Mouse (Mus musculus): ENCODE data around the gene Sucla2. TPM values are rescaled to one million over a fixed set of nuclear protein-coding genes. Genes with fewer than 3 reads are reported as not detected.
"Not testable (repeated sequence)": the region's sequence is repeated elsewhere in the genome, so short reads cannot be mapped to it uniquely, and the experiment has no call there.

Gene Sucla2
- polyA plus RNA-seq, 3 experiments from 2014 or later, result 68.3 to 99.9 (median 75.9) TPM

- ATAC-seq, result peak; percentile 84
Measured at GRCm38 (mm10) chr14:73509765-73510423, 15.2 kb upstream of the Sucla2 start, which contains the start of gene Med4. TSS of gene Med4 (plus strand) at chr14:73510025.

- no peak for ATAC-seq
Measured at GRCm38 (mm10) chr14:73524136-73524535, 983 bp upstream of the Sucla2 start.

GRCm38 (mm10) chr14:73528661-73529060, 3.5 kb downstream of the Sucla2 start:
- not testable (repeated sequence) for ATAC-seq

DNA sequence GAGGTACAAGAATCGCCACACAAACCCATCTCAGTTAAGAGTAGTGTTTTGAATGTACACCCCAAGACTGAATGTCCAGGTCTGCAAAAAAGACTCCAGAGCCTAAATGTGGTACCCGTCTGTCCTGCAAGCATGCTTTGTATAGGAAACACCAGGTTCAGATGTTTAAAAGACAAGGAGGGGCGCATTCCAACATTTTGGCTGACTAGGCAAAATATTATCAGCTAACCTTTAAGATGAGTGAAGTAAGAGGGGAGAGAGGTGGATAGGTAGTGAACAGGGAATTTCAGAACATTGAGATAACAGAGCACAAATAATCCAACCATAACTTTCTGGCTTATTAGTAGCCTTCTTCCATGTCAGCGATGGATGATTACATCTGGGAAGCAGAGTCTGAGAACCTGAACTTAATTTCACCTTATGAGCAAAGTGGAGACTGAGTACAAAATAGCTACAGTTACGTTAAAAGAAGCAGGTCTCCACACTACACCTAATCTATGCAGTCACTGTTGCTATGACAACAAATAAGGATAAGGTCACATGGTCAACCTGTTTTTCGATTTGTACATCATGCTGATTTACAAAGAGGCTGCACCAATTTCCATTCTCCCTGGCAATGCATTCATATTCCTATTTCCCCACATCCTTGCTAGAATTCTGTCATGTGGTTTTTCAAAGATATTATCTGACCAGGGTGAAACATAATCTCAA, 8.8 kb downstream of the Sucla2 start:
- no peak for ATAC-seq

- no peak for ATAC-seq
Measured at GRCm38 (mm10) chr14:73535641-73536040, 10.5 kb downstream of the Sucla2 start.

DNA sequence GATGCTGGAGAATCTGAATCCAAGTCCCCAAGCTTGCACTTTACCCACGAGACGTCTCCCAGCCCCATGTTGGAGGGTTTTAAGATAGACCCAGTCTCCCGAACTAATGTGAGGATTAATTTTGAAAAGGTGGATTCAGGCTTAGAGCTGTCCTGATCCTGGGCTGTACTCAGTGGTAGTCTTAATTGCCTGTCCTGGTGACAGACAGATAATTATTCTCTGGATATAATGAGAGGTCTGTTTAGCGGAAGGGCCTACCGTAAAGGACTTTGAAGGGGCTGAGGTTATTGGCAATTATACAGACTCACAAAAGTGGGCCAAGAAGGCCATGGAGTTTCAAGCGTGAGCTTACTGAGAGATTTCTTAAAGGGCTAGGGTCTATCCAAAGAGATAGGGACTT, 18.7 kb downstream of the Sucla2 start:
- no peak for ATAC-seq

DNA sequence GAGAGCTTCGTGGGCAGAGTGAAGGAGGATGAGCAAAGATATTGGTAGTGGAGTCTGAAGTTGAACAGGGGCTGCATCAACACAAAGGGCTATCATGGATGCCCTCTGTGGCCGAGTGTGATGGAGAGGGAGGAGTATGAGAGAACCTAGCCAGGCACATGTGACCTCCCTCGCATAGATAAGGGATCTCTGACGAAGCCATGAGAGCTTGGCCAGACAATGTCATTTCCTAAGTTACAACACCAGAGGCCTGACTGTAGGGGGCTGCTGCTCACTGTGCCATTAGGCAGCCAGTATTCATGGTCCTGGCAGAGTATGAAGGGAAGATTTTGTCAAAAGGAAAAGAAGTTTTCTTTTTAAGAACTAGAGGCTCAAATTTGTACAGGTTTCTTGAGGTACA, 21.9 kb downstream of the Sucla2 start:
- ATAC-seq, result no peak

GRCm38 (mm10) chr14:73548051-73548450, 22.9 kb downstream of the Sucla2 start, which contains the start of gene Nudt15:
TSS of gene Nudt15 (minus strand) at chr14:73548242.
- no peak for ATAC-seq

- no peak for ATAC-seq
Measured at GRCm38 (mm10) chr14:73550291-73550690, 25.2 kb downstream of the Sucla2 start.

GRCm38 (mm10) chr14:73550732-73551131, 25.6 kb downstream of the Sucla2 start:
- no peak for ATAC-seq

GRCm38 (mm10) chr14:73551164-73551563, 26.0 kb downstream of the Sucla2 start:
- no peak for ATAC-seq

- ATAC-seq, result peak; percentile 93
Measured at GRCm38 (mm10) chr14:73552341-73553121, 27.4 kb downstream of the Sucla2 start.

DNA sequence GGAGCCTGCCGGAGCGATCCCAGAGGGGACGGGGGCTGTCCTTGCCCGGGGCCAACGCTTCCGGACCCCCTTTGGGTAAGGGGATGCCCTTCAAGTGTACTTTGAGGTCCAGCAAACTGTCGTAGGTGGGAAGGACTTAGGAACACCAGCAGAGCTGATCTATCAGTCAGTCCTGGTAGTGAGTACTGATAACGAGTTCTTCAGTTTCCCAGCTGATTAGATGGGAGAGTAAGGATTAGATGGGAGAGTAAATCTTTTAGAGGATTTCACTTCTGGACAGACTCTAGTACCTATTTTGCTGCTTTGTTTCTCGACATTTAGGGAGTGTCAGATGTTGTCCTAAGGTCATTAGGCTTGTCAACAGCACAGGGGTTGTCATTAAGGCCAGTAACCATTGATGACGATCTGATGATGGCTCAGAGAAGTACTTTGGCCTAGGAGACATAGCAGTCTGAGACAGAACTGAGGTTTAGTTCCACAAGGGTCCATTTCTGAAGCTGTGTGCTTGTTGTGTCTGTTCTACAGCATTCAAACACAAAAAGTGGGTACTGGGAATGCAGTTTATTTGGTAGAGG, 28.1 kb downstream of the Sucla2 start:
- peak; percentile 13 for ATAC-seq

- not testable (repeated sequence) for ATAC-seq
Measured at GRCm38 (mm10) chr14:73569831-73570230, 44.7 kb downstream of the Sucla2 start.

DNA sequence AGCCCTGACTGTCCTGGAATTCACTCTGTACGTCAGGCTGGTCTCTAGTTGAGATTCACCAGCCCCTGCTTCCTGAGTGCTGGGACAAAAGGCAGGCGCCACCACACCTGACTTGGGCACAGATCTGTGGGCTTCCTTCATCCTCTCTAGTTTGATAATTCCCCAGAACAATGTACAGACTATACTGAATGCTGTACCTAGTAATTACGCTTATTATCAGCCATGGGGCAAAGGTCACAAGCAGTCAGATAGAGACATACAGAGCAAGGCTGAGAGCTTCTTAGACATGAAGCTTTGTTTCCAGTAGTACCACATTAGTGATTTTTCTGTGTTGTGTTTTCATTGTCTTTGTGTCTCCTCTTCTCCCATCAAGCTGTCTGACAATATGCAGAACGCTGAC, 46.0 kb downstream of the Sucla2 start:
- no peak for ATAC-seq

DNA sequence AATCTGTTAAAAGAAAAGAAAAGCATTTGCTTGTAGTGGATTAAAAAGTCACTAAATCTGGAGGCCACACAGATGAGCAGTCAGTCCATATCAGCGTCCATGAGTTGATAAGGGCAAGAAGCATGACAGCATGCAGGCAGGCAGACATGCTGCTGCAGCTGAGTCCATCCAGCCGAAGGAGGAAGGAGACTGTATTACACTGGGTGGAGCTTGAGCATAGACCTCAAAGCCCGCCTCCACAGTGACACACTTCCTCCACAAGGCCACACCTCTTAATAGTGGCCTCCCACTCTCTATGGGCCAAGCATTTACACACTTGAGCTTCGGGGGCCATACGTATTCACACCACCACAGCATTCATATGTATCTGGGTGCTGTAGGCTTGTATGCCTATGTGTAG, 48.9 kb downstream of the Sucla2 start:
- ATAC-seq, result no peak

DNA sequence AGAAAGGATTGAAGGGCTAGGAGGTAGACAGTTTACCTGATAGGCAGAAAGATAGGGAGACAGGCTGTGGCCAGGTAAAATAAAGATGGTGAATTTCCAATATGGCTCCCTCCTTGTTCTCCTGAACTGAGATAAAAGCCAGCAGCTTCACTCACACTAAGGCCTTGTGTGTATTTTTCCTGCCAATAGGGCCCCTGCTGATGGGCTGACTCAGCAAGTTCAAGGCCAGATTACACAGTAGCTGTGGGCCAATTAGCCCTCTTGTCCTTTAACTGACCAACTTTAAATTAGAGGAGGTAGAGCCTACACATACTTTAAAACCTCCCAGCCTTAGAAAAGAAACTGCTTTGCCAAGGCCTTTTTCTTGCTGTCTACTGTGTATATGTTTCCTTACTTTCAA, 51.2 kb downstream of the Sucla2 start:
- no peak for ATAC-seq

DNA sequence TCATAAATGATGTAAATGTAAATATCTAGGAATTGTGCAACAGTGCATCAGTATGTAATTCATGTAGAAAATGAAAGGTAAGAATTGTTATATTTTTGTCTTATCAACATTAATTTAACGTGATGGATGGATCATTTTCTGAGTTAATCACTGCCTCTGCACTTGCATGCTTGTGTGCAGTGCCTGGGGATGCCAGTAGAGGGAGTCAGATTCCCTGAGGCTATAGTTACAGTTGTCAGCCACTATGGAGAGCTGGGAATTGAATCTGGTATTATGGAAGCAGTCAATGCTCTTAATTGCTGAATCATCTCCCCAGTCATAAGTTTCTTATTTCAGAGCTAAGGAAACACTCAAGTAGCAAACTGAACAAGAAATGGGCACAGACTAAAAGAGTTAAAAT, 63.0 kb downstream of the Sucla2 start:
- ATAC-seq, result no peak

- ATAC-seq, result no peak
Measured at GRCm38 (mm10) chr14:73592166-73592565, 67.0 kb downstream of the Sucla2 start.

GRCm38 (mm10) chr14:73599720-73600119, 74.6 kb downstream of the Sucla2 start:
- ATAC-seq, result no peak

DNA sequence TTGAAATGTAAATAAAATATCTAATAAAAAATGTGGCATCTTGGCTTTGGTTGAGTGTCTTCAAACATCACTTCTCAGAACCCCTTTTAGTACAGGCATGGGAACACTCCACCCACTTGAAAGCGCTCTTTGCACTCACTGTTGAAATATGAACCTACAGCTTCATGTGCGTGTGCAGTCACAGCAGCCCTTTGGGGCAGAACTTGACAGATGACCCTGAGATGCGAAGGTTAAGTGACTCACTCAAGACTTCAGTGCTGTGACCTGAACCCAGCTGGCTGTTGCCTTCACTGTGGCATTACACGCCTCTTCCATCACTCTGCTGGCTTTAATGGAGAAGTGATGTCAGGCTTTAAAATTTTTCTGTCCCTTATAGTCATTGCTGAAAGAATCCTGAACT, 82.6 kb downstream of the Sucla2 start:
- no peak for ATAC-seq

DNA sequence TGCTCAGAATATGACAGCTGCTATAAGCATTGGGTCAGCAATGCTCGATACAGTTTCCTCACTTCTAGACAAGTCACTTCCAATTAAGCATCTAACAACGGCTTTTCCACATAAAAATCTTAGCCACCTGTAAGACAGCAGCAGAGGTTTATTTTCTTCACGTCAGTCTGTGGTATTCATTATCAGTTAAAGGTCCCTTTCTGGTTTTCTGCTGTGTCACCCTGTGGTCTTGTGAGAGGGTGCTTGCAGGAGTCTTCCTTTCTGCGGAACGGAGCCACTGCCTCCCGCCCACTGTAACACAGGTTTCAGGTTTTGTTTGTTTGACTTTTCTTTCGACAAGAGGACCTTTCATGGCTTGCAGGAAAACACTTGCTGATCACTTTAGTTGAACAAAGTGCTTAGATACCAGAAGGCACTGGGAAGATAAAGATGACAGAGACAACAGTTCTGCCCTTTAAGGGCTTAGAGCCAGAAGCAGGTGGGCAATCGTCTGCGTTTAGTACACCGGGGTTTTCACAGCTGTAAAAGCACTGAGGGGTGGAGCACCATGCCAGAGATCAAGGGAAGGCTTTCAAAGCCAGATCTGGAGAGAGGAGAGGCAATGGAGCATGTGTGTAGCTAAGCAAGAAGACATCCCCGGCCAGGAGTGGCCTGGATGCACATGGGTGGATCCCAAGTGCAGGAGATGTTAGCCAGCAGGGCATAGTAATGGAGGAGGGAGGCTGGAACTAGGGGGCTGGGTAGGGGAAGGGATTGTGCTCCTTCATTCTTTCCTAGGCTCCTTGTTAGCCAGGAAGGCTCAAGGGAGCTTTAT, 83.8 kb downstream of the Sucla2 start:
- no peak for ATAC-seq

All from inflammation-experienced regulatory T-cells, adult 6 months (primary cell).